Mouse (Mus musculus) heart, embryonic 11.5 days (tissue): ENCODE results near the gene Dennd6b. TPM values are rescaled to one million over a fixed set of nuclear protein-coding genes. Genes with fewer than 3 reads are reported as not detected.

Experiments
- ATAC-seq: fragments of 200-750 bp; cut with Nextera tagmentation; replicated peaks from 2 replicates; pipeline ENCODE4 v1.8.0; 2017; ENCODE audit warnings: moderate library complexity; ENCODE audit not compliant: insufficient number of reproducible peaks, low FRiP score, low TSS enrichment
- H3K27ac ChIP-seq: fragments of 300-500 bp; sonication (generic); 2 replicates; pipeline ENCODE4 v1.5.1; 2014; ENCODE audit warnings: mild to moderate bottlenecking, low read depth, low read length
- H3K27me3 ChIP-seq: fragments of 300-500 bp; sonication (generic); 2 replicates; pipeline ENCODE4 v1.6.1; 2014; ENCODE audit warnings: mild to moderate bottlenecking, low read length, mixed read lengths; ENCODE audit not compliant: control insufficient read depth, insufficient read depth
- H3K36me3 ChIP-seq: fragments of 300-500 bp; sonication (generic); 2 replicates; pipeline ENCODE4 v1.6.1; 2014; ENCODE audit warnings: mild to moderate bottlenecking, low read length, moderate library complexity, mixed read lengths; ENCODE audit not compliant: control insufficient read depth, insufficient read depth
- H3K4me1 ChIP-seq: fragments of 300-500 bp; sonication (generic); 2 replicates; pipeline ENCODE4 v1.6.1; 2014; ENCODE audit warnings: low read length; ENCODE audit not compliant: control insufficient read depth, insufficient read depth
- H3K4me2 ChIP-seq: fragments of 300-500 bp; sonication (generic); 2 replicates; pipeline ENCODE4 v1.6.1; 2014; ENCODE audit warnings: mild to moderate bottlenecking, moderate library complexity
- H3K4me3 ChIP-seq: fragments of 300-500 bp; sonication (generic); 2 replicates; pipeline ENCODE4 v1.5.1; 2014; ENCODE audit warnings: low read depth, low read length
- H3K9ac ChIP-seq: fragments of 300-500 bp; sonication (generic); 2 replicates; pipeline ENCODE4 v1.6.1; 2014; ENCODE audit warnings: mild to moderate bottlenecking, low read depth, low read length, moderate library complexity
- H3K9me3 ChIP-seq: fragments of 300-500 bp; sonication (generic); replicated peaks from 2 replicates; pipeline ENCODE4 v1.6.1; 2016; ENCODE audit warnings: low read length; ENCODE audit not compliant: control insufficient read depth
- WGBS: fragments of 180-500 bp; shearing (Covaris S2); extraction: QIAGEN DNeasy Blood & Tissue Kit; methylation state at CpG from one replicate; pipeline ENCODE4 v1.1.7; 2014; ENCODE audit not compliant: insufficient replicate concordance; 5-methylcytosine and 5-hydroxymethylcytosine counted together
- polyA plus RNA-seq: library from polyadenylated mRNA; unstranded; fragments of >200 nt; fragmentation: Nextera tagmentation; extraction: Ambion mirVana; gene quantifications from 2 replicates; pipeline ENCODE4 v1.2.1, GENCODE M21; 2014

Dennd6b gene
- polyA plus RNA-seq, 1 experiment from 2014 or later, result 18.5 TPM

GRCm38 (mm10) chr15:89212495-89212894 is 16.2 kb upstream of the Dennd6b start:
- Histone ChIP-seq H3K27me3 (no peaks in the 10 kb centered on the region), H3K4me2 (peak overlapping the region; percentile 90), H3K36me3 (peaks cover 4% of the 10 kb centered on the region; the same call in 1 of the 2 replicates), H3K9me3 (no peaks in the 10 kb centered on the region), H3K4me1 (peaks cover 15% of the 10 kb centered on the region; the same call in 1 of the 2 replicates), H3K27ac (peak overlapping the region; percentile 35; the same call in 1 of the 2 replicates), H3K9ac (peak overlapping the region; percentile 93), H3K4me3 (peak overlapping the region; percentile 88)
- 48% methylated on average over 6 of the region's 6 CpGs for WGBS
- no peak for ATAC-seq

GRCm38 (mm10) chr15:89211716-89212461 is 15.6 kb upstream of the Dennd6b start:
- WGBS, result under 1% methylated on average over 35 of the region's 35 CpGs
- peak overlapping the region; percentile 91 for H3K27ac ChIP-seq
- H3K27me3 ChIP-seq, result no peaks in the 10 kb centered on the region
- peak; percentile 49 for ATAC-seq
- no peaks in the 10 kb centered on the region for H3K9me3 ChIP-seq
- peak overlapping the region; percentile 90 for H3K4me2 ChIP-seq
- peaks cover 4% of the 10 kb centered on the region; the same call in 1 of the 2 replicates for H3K36me3 ChIP-seq
- peak overlapping the region; percentile 88 for H3K4me3 ChIP-seq
- H3K9ac ChIP-seq, result peak overlapping the region; percentile 93
- peaks cover 15% of the 10 kb centered on the region; the same call in 1 of the 2 replicates for H3K4me1 ChIP-seq

GRCm38 (mm10) chr15:89210915-89211715 is 14.8 kb upstream of the Dennd6b start, which contains the start of gene Ppp6r2:
TSS of gene Ppp6r2 (plus strand) at chr15:89211553.
- WGBS, result 4% methylated on average over 46 of the region's 73 CpGs
- Histone ChIP-seq H3K27me3 (no peaks in the 10 kb centered on the region), H3K4me1 (peaks cover 15% of the 10 kb centered on the region; the same call in 1 of the 2 replicates), H3K9me3 (no peaks in the 10 kb centered on the region), H3K4me3 (peak within 1 kb of the TSS; percentile 88), H3K27ac (peak within 1 kb of the TSS; percentile 91), H3K36me3 (no peaks in the 10 kb centered on the region), H3K4me2 (peak within 1 kb of the TSS; percentile 90), H3K9ac (peak within 1 kb of the TSS; percentile 93)
- peak; percentile 78 for ATAC-seq

- Histone ChIP-seq H3K4me3 (peak overlapping the region; percentile 41), H3K9me3 (no peaks in the 10 kb centered on the region), H3K4me1 (peaks cover 11% of the 10 kb centered on the region; the same call in 1 of the 2 replicates), H3K36me3 (no peaks in the 10 kb centered on the region), H3K27me3 (no peaks in the 10 kb centered on the region), H3K27ac (peak overlapping the region; percentile 36), H3K4me2 (peak overlapping the region; percentile 65), H3K9ac (peak overlapping the region; percentile 66; the same call in 1 of the 2 replicates)
- WGBS, result 20% methylated on average over 22 of the region's 22 CpGs
- ATAC-seq, result no peak
These were observed 13.8 kb upstream of the Dennd6b start for GRCm38 (mm10) chr15:89209886-89210761.

- 86% methylated on average over 4 of the region's 4 CpGs for WGBS
- peaks cover 6% of the 10 kb centered on the region; the same call in 1 of the 2 replicates for H3K4me1 ChIP-seq
- H3K27ac ChIP-seq, result no peak overlapping the region
- peaks cover 2% of the 10 kb centered on the region; the same call in 1 of the 2 replicates for H3K36me3 ChIP-seq
- no peak overlapping the region for H3K9ac ChIP-seq
- H3K9me3 ChIP-seq, result peaks cover 3% of the 10 kb centered on the region
- no peak overlapping the region for H3K4me2 ChIP-seq
- no peak overlapping the region for H3K4me3 ChIP-seq
- ATAC-seq, result no peak
- no peaks in the 10 kb centered on the region for H3K27me3 ChIP-seq
These were observed 11.2 kb upstream of the Dennd6b start for GRCm38 (mm10) chr15:89207457-89207856.

- Histone ChIP-seq H3K36me3 (no peaks in the 10 kb centered on the region), H3K27me3 (no peaks in the 10 kb centered on the region), H3K4me3 (peak overlapping the region; percentile 68), H3K4me2 (peak overlapping the region; percentile 79), H3K27ac (no peak overlapping the region), H3K4me1 (peaks cover 12% of the 10 kb centered on the region), H3K9ac (peak overlapping the region; percentile 88), H3K9me3 (no peaks in the 10 kb centered on the region)
- 73% methylated on average over 15 of the region's 15 CpGs for WGBS
- ATAC-seq, result no peak
These were observed 760 bp upstream of the Dennd6b start for GRCm38 (mm10) chr15:89197056-89197455.

- Histone ChIP-seq H3K9ac (peak overlapping the region; percentile 88), H3K9me3 (no peaks in the 10 kb centered on the region), H3K4me2 (peak overlapping the region; percentile 79), H3K36me3 (no peaks in the 10 kb centered on the region), H3K4me1 (peaks cover 12% of the 10 kb centered on the region), H3K27ac (peak overlapping the region; percentile 91), H3K27me3 (no peaks in the 10 kb centered on the region), H3K4me3 (peak overlapping the region; percentile 68)
- WGBS, result under 1% methylated on average over 25 of the region's 25 CpGs
- peak; percentile 95 for ATAC-seq
These were observed 495 bp downstream of the Dennd6b start for GRCm38 (mm10) chr15:89195690-89196312.
